Mouse (Mus musculus): ENCODE measurements around the gene Tfap2a.

Gene Tfap2a

DNA sequence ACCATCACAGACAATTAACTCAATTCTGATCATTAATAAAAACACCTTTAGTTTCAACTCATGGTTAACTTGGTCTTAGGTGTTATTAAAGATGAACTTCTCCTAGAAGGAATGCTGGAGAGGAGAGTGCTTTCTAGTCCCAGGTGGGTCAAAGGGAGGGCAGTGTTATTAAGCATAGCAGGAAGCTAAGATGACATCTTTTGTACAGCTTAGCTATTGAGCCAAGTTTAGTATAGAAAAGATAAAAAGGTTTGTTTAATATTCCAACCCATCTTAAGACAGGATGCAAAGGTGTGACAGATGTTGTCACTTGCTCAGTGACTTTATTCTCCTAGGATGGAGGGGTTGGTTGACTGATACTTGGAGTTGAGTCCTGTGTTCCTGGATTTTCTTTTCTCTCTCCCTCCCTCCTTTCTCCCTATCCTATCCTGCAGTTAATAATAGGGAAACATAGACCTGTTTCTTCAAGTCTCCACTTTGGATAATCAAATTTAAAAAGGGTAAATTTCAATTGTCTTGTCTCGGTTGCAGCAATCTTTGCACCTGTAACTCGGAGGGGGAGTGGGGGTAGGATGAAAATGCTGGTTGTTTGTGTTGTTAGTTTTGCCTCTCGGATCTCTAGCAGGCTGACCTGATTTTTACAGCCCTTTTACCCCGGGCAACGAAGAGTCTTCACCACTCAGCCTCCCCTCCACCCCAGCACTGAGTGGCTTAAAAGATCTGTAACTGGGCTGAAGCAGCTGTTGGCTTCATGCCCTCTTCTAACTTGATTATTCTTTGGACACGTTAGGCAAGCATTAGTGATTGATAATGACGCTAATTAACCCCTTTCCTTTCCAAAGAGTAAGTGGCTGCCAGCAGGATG, 26.3 kb downstream of the Tfap2a start:
- DNase-seq (ENCODE audit: low read depth) = no peak

GRCm38 (mm10) chr13:40710062-40710342, 28.2 kb downstream of the Tfap2a start:
- DNase-seq (ENCODE audit: low read depth) = no peak

- DNase-seq (ENCODE audit: low read depth) = no peak
These were observed 28.7 kb downstream of the Tfap2a start for GRCm38 (mm10) chr13:40709321-40710061.

DNA sequence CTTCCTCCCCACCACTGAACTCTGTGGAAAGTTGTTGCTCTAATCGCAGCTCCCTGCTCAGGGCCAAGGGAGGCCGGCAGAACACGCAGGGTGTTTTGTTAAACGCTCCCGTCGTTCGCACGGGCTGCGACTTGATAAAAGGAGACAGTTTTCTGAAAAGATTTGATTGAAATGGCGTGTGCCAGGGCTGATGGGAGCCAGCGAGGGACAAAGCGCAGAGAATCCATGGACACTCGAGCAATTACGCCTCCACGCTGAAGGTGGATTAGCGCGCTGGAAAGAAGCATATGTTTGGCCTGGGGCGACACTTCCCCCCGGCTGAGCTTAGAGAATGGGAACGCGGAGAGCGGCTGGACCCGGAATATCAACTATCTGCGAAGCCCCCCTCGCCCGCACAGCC, 29.3 kb downstream of the Tfap2a start:
- no peak for DNase-seq (ENCODE audit: low read depth)

- DNase-seq (ENCODE audit: low read depth) = no peak
These were observed 29.9 kb downstream of the Tfap2a start for GRCm38 (mm10) chr13:40708271-40708670.

DNA sequence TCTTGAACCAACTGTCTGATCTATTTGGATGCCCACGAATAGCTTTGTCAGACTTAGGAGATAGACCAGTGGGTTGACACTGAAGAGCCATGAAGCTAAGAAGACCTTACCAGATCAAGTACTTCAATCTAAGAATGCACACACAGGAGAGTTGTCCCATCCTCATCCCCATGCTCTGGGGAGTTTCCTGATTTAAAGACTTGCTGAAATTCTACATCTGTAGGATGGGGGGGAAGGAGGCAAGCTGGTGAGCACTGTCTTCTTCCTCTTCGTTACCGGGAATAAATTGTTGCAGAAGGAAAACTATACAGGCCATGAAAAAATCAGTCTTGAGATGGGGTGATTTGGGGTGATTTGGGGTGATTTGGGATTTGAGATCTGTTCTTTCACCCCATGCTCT, 30.5 kb downstream of the Tfap2a start:
- no peak for DNase-seq (ENCODE audit: low read depth)

- DNase-seq (ENCODE audit: low read depth) = no peak
These were observed 31.6 kb downstream of the Tfap2a start for GRCm38 (mm10) chr13:40706612-40707011.

GRCm38 (mm10) chr13:40705821-40706425, 32.3 kb downstream of the Tfap2a start:
- DNase-seq (ENCODE audit: low read depth) = no peak

DNA sequence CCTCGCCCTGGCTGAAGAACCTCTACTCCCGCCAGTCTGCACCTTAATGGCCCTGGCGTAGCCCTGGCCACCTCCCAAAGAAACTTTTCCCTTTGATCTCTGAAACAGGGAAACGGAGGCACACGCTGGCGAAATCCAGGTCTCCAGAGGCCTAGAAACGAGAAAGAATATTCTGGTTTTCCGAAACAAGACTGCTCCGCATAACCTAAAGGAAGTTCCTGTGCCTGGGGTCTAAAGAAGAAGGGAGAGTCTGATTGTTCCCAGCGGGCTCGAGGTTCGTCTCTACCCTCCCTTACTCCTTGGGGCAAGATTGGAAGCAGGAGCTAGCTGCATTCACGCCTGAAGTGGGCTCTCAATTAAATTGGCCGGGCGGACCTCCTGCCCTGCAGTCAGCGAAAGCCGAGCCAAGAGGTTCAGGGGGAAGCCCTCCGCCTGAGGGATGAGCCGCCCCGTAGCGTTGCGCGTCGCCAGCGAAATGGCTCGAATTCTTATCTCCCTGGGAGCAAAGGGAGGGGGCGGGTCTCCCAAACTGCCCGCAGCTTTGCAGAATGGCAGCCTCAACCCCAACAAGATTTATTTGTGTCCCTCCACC, 33.2 kb downstream of the Tfap2a start:
- no peak for DNase-seq (ENCODE audit: low read depth)

GRCm38 (mm10) chr13:40703982-40704501, 34.1 kb downstream of the Tfap2a start:
- DNase-seq (ENCODE audit: low read depth) = no peak

DNA sequence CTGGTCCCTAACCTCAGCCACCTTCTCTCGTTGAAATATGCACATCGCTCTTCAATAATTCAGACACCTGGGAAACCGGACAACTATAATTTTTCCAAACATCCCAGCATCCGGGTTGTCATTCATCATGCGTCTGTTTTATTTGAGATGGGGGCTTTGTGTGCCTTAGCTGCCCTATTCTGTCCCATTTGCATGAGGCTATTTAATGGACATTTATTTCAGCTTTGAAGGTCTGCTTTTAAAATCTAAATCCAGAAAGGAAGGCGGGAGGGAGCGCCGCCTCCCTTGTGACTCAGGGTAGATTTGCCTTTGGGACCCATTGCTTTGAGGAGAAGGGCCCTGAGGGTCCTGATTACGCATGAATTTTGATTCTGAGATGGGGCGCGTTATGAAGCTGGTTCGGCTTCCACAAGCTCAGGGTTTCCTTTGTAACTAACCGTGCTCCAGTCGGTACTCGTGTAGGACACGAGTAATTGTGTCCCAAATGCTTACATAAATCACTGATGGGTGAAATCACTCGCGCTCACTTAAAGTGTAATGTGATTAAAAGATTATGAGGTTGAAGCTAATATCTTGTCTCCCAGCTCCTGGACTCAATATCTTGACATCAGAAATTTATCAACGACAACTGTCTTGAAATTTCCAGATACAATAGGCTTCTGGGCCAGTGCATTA, 34.9 kb downstream of the Tfap2a start:
- no peak for DNase-seq (ENCODE audit: low read depth)

GRCm38 (mm10) chr13:40702361-40703122, 35.6 kb downstream of the Tfap2a start:
- DNase-seq (ENCODE audit: low read depth) = no peak

DNA sequence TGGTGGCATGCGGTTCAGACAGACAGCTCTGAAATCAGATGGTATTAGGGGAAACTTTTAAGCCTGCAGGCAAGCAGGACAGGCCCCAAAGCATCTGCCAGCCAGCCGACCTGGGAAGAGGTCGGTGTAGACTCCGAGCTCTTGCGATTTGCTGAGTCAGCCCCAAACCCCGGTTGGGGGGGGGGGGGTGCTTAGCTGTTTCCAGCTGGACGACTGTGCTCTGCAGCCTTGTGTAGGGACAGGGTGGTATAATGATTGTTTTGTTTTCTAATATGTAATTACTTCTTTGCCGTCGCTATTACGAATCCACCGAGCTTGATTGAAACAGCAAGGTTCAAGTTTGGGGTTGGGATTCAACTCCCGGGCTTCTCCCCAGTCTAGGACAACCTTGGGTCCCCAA, 36.5 kb downstream of the Tfap2a start:
- no peak for DNase-seq (ENCODE audit: low read depth)

DNA sequence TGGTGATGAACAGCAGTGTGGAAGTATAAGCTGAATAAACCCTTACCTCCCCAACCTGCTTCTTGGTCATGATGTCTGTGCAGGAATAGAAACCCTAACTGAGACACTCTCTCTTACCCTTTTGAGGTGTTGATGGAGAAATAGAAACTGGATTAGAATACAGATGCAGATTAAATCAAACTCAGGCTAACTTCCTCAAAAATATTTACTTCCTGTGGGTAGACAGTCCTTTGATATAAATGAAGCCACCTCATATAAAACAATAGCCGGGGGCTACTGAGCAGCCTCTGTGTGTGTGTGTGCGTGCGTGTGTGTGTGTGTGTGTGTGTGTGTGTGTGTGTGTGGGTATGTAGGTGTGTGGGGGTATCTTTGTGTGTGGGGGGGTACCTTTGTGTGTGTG, 52.4 kb downstream of the Tfap2a start:
- DNase-seq (ENCODE audit: low read depth) = no peak

- DNase-seq (ENCODE audit: low read depth) = no peak
These were observed 61.4 kb downstream of the Tfap2a start for GRCm38 (mm10) chr13:40676730-40677129.
